Mouse (Mus musculus): Measurements from ENCODE around the gene Slc6a5.

Gene Slc6a5

DNA sequence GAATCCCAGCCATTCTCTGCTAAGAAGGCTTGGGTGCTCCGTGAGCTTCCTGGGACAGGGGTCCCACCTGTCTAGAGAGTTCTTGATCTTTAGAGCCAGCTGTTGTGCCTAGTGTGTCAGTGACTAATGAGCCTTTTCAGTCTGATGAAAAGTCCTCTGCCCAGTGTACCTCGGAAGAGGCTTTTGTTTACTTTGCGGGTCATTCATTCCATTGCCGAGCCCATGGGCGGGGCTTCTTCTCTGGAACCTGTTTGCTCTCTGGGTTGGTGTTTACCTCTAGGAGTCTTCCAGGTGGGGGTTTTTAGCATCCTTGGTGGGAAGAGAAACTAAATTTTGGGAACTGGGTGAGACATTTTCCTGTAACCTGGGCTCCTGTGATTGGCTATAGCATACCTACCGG is 74.8 kb downstream of the Slc6a5 start:
- no peak for DNase-seq

DNA sequence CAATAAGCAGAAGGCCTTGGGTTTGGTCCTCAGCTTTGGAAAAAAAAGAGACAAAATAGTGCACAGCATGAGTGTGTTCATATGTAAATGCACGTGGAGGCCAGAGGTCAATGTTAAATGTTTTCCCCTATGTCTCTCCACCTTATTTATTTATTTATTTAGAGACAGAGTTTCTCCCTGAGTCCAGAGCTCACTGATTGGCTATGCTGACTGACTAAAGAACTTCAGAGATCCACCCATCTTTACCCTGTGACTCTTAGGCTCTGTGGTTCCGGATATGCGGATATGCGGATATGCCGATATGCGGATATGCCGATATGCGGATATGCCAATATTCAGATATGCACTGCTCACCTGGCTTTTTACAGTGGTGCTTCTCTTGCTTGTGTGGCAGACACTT is 76.0 kb downstream of the Slc6a5 start:
- DNase-seq = no peak

DNA sequence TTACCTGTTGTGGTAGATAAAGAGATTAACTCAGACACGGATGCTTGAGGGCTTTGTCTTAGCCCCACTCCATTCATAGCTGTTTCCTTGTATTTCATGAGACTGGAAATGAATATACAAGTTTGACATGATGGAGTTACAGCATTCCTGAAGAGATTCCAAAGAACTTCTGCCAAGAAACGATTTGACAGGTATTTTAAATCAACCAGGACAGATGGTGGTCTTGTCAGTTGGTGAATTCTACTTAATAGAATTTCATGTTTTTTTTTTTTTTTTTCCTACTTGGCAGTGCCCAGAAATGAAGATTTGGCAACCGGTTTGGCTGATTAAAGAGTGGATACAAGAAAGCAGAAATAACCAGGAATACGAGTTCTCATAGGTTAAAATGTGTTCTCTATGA is 89.4 kb downstream of the Slc6a5 start:
- DNase-seq = no peak

DNA sequence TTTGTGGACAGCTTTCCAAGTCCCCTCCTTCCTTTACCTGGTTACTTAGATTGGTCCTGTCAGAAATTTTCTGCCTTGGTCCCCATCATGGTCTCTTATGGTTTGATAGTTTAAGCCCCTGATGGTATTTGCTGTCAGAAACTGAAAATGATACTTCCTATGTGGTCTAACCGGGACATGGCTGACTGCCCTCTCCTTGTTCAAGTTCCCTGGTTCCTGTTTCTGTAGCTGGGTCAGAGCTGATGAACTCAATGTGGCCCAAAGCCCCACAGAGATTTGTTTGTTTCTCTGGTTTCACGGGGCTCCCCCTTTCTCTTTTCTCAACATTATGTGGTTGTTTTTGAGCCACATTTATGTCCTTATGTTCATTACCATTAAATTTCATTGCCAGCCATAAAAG is 95.3 kb downstream of the Slc6a5 start:
- no peak for DNase-seq
